9 mouse cellular contexts compared by ENCODE assay signal in the genomic region with DNA sequence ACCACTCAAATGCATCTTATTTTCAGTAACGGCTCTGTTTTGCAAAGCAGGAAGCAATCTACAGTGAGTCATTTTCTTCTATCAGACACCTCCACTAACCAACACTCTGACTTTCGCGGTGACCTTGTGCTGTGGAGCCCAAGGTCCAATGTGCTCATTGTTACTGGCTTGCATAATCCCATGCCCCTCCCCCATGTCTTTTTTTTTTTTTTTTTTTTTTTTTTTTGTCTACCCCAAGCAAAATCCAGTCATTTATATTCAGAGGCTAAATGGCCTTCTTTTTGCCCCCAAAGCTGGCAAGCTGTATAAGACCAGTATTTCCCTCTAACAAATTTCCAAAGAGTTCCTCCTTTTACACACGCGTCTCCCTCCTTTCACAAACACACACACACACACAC.
DNase-seq lines count a peak whose midpoint lies in the region; ATAC-seq and TF ChIP-seq lines count a peak whose summit lies in the region.
"Had no signal": no experiment of that assay in that cellular context is flagged by ENCODE, and none has a peak within 500 bp of the region (broad histone marks: within the 10 kb centered on the region; RNA-seq: fewer than 3 reads in every experiment).

No protein-coding gene starts in this region.

- H3K4me1 ChIP-seq in heart, embryonic 15.5 days (replicated peaks): no peaks in the 10 kb centered on the region
- peaks cover 27% of the 10 kb centered on the region for H3K4me1 ChIP-seq in hindbrain, embryonic 15.5 days (replicated peaks)
- peaks cover 5% of the 10 kb centered on the region for H3K4me1 ChIP-seq in midbrain, postnatal 0 days (ENCODE audit: insufficient read depth, low read length)
- H3K4me1 ChIP-seq: liver, embryonic 13.5 days had no signal

- WGBS in heart, embryonic 15.5 days: 35% methylated on average over 5 of the region's 5 CpGs
- WGBS in hindbrain, embryonic 15.5 days: 8% methylated on average over 5 of the region's 5 CpGs
- WGBS in midbrain, postnatal 0 days: 4% methylated on average over 5 of the region's 5 CpGs

- H3K9ac ChIP-seq in heart, embryonic 15.5 days: no peak overlapping the region
- H3K9ac ChIP-seq in hindbrain, embryonic 15.5 days: no peak overlapping the region
- H3K9ac ChIP-seq in midbrain, postnatal 0 days (replicated peaks; ENCODE audit: low read length, poor library complexity, severe bottlenecking): 0 out of 2 replicates have a peak overlapping the region, but pooled peaks have one; percentile 36
- H3K9ac ChIP-seq: liver, embryonic 13.5 days had no signal

- H3K9me3 ChIP-seq in heart, embryonic 15.5 days (replicated peaks): no peaks in the 10 kb centered on the region
- H3K9me3 ChIP-seq in hindbrain, embryonic 15.5 days: no peaks in the 10 kb centered on the region
- no peaks in the 10 kb centered on the region for H3K9me3 ChIP-seq in midbrain, postnatal 0 days (ENCODE audit: low read length)
- H3K9me3 ChIP-seq: liver, embryonic 13.5 days had no signal

- no peak for TF ChIP-seq POLR2A in brain, embryonic 14.5 days (IDR thresholded peaks at IDR 0.05; ENCODE audit: borderline replicate concordance, extremely low read depth, insufficient read depth, insufficient read length, poor library complexity, severe bottlenecking)

- H3K4me3 ChIP-seq in heart, embryonic 15.5 days: no peak overlapping the region
- 0 out of 2 replicates have a peak overlapping the region, but pooled peaks have one; percentile 16 for H3K4me3 ChIP-seq in hindbrain, embryonic 15.5 days
- H3K4me3 ChIP-seq in midbrain, postnatal 0 days (ENCODE audit: low read depth, low read length): 0 out of 2 replicates have a peak overlapping the region, but pooled peaks have one; percentile 14
- H3K4me3 ChIP-seq: liver, embryonic 13.5 days had no signal

- no peaks in the 10 kb centered on the region for H3K36me3 ChIP-seq in heart, embryonic 15.5 days
- H3K36me3 ChIP-seq in hindbrain, embryonic 15.5 days: no peaks in the 10 kb centered on the region
- H3K36me3 ChIP-seq in midbrain, postnatal 0 days (ENCODE audit: insufficient read depth, low read length): no peaks in the 10 kb centered on the region
- H3K36me3 ChIP-seq: liver, embryonic 13.5 days had no signal

- peak overlapping the region; percentile 45 for H3K4me2 ChIP-seq in heart, embryonic 15.5 days
- H3K4me2 ChIP-seq in hindbrain, embryonic 15.5 days: peak overlapping the region; percentile 50
- H3K4me2 ChIP-seq in midbrain, postnatal 0 days (ENCODE audit: low read depth, low read length, poor library complexity, severe bottlenecking): peak overlapping the region; percentile 35
- H3K4me2 ChIP-seq: liver, embryonic 13.5 days had no signal

- no peak for TF ChIP-seq CTCF in brain, embryonic 14.5 days (IDR thresholded peaks at IDR 0.05; ENCODE audit: borderline replicate concordance, extremely low read depth, insufficient read depth, insufficient read length)
- no peak for TF ChIP-seq CTCF in midbrain, postnatal 0 days (IDR thresholded peaks at IDR 0.05)

- H3K27ac ChIP-seq in heart, embryonic 15.5 days: no peak overlapping the region
- peak overlapping the region; percentile 70 for H3K27ac ChIP-seq in hindbrain, embryonic 15.5 days (replicated peaks)
- H3K27ac ChIP-seq in midbrain, postnatal 0 days (ENCODE audit: low read depth, low read length): peak overlapping the region; percentile 75
- H3K27ac ChIP-seq: liver, embryonic 13.5 days had no signal

- DNase-seq in heart, adult 8-10 months (ENCODE audit: low spot score): no peak
- DNase-seq in brain, embryonic 14.5 days (ENCODE audit: low read depth): peak; percentile 84
- peak; percentile 31 for DNase-seq in midbrain, postnatal 0 days (ENCODE audit: low spot score)
- DNase-seq in cerebellum, postnatal 4 days (ENCODE audit: low spot score in 2 of 2): no peak
- DNase-seq in gastrocnemius, postnatal 25 days: no peak
- DNase-seq: liver, embryonic 13.5 days had no signal

- ATAC-seq in heart, embryonic 15.5 days (replicated peaks; ENCODE audit: insufficient number of reproducible peaks, insufficient read depth, low FRiP score, low read depth): no peak
- peak; percentile 49 for ATAC-seq in hindbrain, embryonic 15.5 days (ENCODE audit: low FRiP score, low read depth)
- ATAC-seq in midbrain, postnatal 0 days (ENCODE audit: low FRiP score): peak; percentile 50; the same call in 1 of the 2 replicates
- no peak for ATAC-seq in cerebellum, adult (ENCODE audit: insufficient number of reproducible peaks, low FRiP score, low TSS enrichment)

- no peaks in the 10 kb centered on the region for H3K27me3 ChIP-seq in heart, embryonic 15.5 days
- no peaks in the 10 kb centered on the region for H3K27me3 ChIP-seq in hindbrain, embryonic 15.5 days
- no peaks in the 10 kb centered on the region for H3K27me3 ChIP-seq in midbrain, postnatal 0 days (ENCODE audit: insufficient read depth, low read length)
- H3K27me3 ChIP-seq: liver, embryonic 13.5 days had no signal

Comparison
In these comparisons a context has a peak if more than half of its experiments do, and no peak if none do; other contexts are left out.
1. ATAC-seq: peak in hindbrain, embryonic 15.5 days (single experiment) and midbrain, postnatal 0 days (single experiment); none in heart, embryonic 15.5 days (single experiment) and cerebellum, adult (single experiment).
2. DNase-seq: peak in brain, embryonic 14.5 days (single experiment) and midbrain, postnatal 0 days (single experiment); none in heart, adult 8-10 months (single experiment), cerebellum, postnatal 4 days (0 of 2) and gastrocnemius, postnatal 25 days (single experiment).
3. Peak in every context shown above with its lines, with median percentiles within 50 percentile points of each other: H3K4me2 ChIP-seq.